Mouse (Mus musculus) thymus, adult 2 months (tissue): Measurements from ENCODE around the gene Apoa4. TPM values are rescaled to one million over a fixed set of nuclear protein-coding genes. Genes with fewer than 3 reads are reported as not detected.

ENCODE experiments used
- DNase-seq: peaks from one replicate; pipeline ENCODE4 v3.0.0; 2021
- H3K27ac ChIP-seq: fragments of 200-500 bp; 2 replicates; pipeline ENCODE4 v1.5.1; 2012; ENCODE audit warnings: low read length, control low read depth; ENCODE audit not compliant: control insufficient read depth, insufficient read depth
- H3K27me3 ChIP-seq: fragments of 200-500 bp; 2 replicates; pipeline ENCODE4 v1.6.1; 2012; ENCODE audit warnings: mild to moderate bottlenecking, low read length, moderate library complexity, mixed read lengths; ENCODE audit not compliant: control insufficient read depth, insufficient read depth
- H3K36me3 ChIP-seq: fragments of 200-500 bp; 2 replicates; pipeline ENCODE4 v1.6.1; 2012; ENCODE audit warnings: mild to moderate bottlenecking, low read length, moderate library complexity; ENCODE audit not compliant: control insufficient read depth, insufficient read depth
- H3K4me1 ChIP-seq: fragments of 200-500 bp; replicated peaks from 2 replicates; pipeline ENCODE4 v1.6.1; 2012; ENCODE audit warnings: low read length; ENCODE audit not compliant: control insufficient read depth, insufficient read depth
- H3K4me3 ChIP-seq: fragments of 200-500 bp; 2 replicates; pipeline ENCODE4 v1.5.1; 2012; ENCODE audit warnings: mild to moderate bottlenecking, low read length, control low read depth, moderate library complexity; ENCODE audit not compliant: control insufficient read depth, insufficient read depth
- CTCF ChIP-seq: fragments of 200-500 bp; IDR thresholded peaks from 2 replicates; pipeline ENCODE4 v1.5.1; 2012; ENCODE audit warnings: mild to moderate bottlenecking, control low read depth, low read length, moderate library complexity, borderline replicate concordance; ENCODE audit not compliant: control insufficient read depth, poor library complexity, insufficient read depth; ENCODE audit errors: extremely low read depth
- POLR2A ChIP-seq: fragments of 200-500 bp; IDR thresholded peaks from 2 replicates; pipeline ENCODE4 v1.6.1; 2012; ENCODE audit warnings: mild to moderate bottlenecking, low read length, control low read depth, moderate library complexity; ENCODE audit not compliant: control insufficient read depth, poor library complexity, insufficient read depth; ENCODE audit errors: extremely low read depth
- WGBS: fragments of 180-500 bp; shearing (Covaris S2); methylation state at CpG from one replicate; pipeline ENCODE4 v1.1.7; 2018; 5-methylcytosine and 5-hydroxymethylcytosine counted together
- polyA plus RNA-seq: library from polyadenylated mRNA; depleted of rRNA; stranded (reverse); fragments of >200 nt; gene quantifications from 2 replicates; pipeline ENCODE4 v1.2.3, GENCODE M21; 2012; rRNA removed

Gene Apoa4
- 6.9 and 8.2 TPM in 2 replicates for polyA plus RNA-seq

DNA sequence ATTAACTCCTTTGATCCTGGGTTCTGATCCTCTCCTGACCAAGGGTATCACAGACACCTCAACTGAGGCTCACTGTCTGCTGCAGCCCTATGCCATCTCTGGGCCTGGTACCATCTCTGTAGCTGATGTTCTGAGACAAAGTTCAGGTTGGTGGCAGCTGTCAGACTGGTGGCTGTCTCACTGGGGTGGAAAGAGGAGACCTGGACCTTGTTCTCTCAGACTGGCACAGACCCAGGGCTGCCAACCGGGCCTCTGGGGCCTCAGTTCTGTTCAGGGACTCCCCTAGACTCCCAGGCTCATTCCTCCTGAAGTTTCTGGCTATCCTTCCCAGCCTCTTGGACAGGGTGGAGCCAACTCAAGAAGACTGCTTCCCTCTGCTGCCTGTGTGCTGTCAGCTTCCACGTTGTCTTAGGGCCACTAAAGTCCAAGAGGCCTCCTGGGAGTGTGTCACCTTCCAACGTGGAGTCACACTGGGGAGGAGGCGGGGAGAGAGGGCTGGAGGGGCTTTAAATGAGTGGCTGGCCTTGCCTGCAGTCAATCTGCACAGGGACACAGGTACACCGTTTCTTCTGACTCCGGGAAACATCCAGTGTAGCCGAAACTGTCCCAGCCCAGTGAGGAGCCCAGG lies at the start of gene Apoa4:
Gene Apoa4 (plus strand): TSS at position 171 of the 628 bp plus-strand sequence.
- Histone ChIP-seq H3K4me1 (no peaks in the 10 kb centered on the region), H3K27me3 (no peaks in the 10 kb centered on the region), H3K4me3 (no peak within 1 kb of the TSS), H3K36me3 (no peaks in the 10 kb centered on the region), H3K27ac (no peak within 1 kb of the TSS)
- no peak for DNase-seq
- no peak for TF ChIP-seq POLR2A
- no peak for TF ChIP-seq CTCF
- WGBS: 76% methylated on average over 7 of the region's 7 CpGs

GRCm38 (mm10) chr9:46191234-46191633 lies 49.3 kb upstream of the Apoa4 start:
- H3K27me3 ChIP-seq: no peaks in the 10 kb centered on the region
- DNase-seq: no peak
- TF ChIP-seq CTCF (no peak), POLR2A (no peak)
- H3K27ac ChIP-seq: no peak overlapping the region
- H3K4me3 ChIP-seq: no peak overlapping the region
- H3K4me1 ChIP-seq: no peaks in the 10 kb centered on the region
- peaks cover 16% of the 10 kb centered on the region for H3K36me3 ChIP-seq
- 90% methylated on average over 8 of the region's 8 CpGs for WGBS

- peaks cover 18% of the 10 kb centered on the region for H3K36me3 ChIP-seq
- H3K4me1 ChIP-seq: no peaks in the 10 kb centered on the region
- DNase-seq: no peak
- H3K27me3 ChIP-seq: no peaks in the 10 kb centered on the region
- 33% methylated on average over 1 of the region's 1 CpGs for WGBS
- H3K27ac ChIP-seq: no peak overlapping the region
- TF ChIP-seq CTCF (no peak), POLR2A (no peak)
- no peak overlapping the region for H3K4me3 ChIP-seq
Measured at GRCm38 (mm10) chr9:46191644-46192043, 48.9 kb upstream of the Apoa4 start.

- Histone ChIP-seq H3K27me3 (no peaks in the 10 kb centered on the region), H3K27ac (no peak overlapping the region), H3K4me1 (no peaks in the 10 kb centered on the region), H3K4me3 (no peak overlapping the region), H3K36me3 (peaks cover 27% of the 10 kb centered on the region)
- DNase-seq: no peak
- TF ChIP-seq CTCF: no peak
- no peak for TF ChIP-seq POLR2A
- 90% methylated on average over 6 of the region's 6 CpGs for WGBS
Measured at GRCm38 (mm10) chr9:46192642-46193041, 47.9 kb upstream of the Apoa4 start.

- DNase-seq: no peak
- Histone ChIP-seq H3K27me3 (no peaks in the 10 kb centered on the region), H3K27ac (no peak overlapping the region), H3K4me3 (no peak overlapping the region), H3K4me1 (no peaks in the 10 kb centered on the region), H3K36me3 (peaks cover 41% of the 10 kb centered on the region)
- TF ChIP-seq CTCF (no peak), POLR2A (no peak)
- 93% methylated on average over 9 of the region's 9 CpGs for WGBS
Measured at GRCm38 (mm10) chr9:46194809-46195208, 45.7 kb upstream of the Apoa4 start.

DNA sequence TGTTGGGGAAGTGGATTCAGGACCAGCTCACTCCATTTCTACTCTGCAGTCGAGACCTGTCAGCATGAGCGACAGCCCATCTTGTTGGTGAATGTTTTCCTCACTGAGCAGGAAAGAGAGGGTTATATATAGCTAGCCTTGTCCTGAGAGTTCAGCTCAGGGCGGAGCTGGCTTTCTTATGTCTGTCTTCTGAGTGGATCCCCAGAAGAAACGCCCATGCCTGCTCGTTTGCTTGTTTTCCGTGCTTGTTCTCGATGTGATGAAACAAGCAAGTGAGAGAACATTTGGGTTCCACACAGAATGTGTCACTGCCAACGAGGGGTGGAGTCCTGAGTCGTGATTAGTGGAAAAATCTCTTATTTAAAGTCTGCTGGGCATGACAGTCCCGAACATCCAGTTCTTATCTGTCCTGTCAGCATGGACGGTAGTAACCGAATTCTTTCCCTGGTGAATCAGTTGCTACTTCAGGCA lies 43.8 kb upstream of the Apoa4 start:
- TF ChIP-seq POLR2A (no peak), CTCF (no peak)
- 90% methylated on average over 12 of the region's 12 CpGs for WGBS
- DNase-seq: no peak
- no peak overlapping the region for H3K27ac ChIP-seq
- no peak overlapping the region for H3K4me3 ChIP-seq
- no peaks in the 10 kb centered on the region for H3K4me1 ChIP-seq
- peaks cover 54% of the 10 kb centered on the region for H3K36me3 ChIP-seq
- no peaks in the 10 kb centered on the region for H3K27me3 ChIP-seq
